Mouse (Mus musculus) embryonic fibroblast, embryonic 13.5 days (primary cell): ENCODE results near the gene Pip5k1a.

Experiments used
- CTCF ChIP-seq: IDR thresholded peaks from 2 replicates; pipeline ENCODE4 v1.5.1; 2011; ENCODE audit warnings: mild to moderate bottlenecking, control low read depth, low read length, moderate library complexity, borderline replicate concordance; ENCODE audit not compliant: insufficient read depth
- POLR2A ChIP-seq: IDR thresholded peaks from 2 replicates; pipeline ENCODE4 v1.6.1; 2011; ENCODE audit warnings: low read depth, mild to moderate bottlenecking, control low read depth, low read length, moderate library complexity

DNA sequence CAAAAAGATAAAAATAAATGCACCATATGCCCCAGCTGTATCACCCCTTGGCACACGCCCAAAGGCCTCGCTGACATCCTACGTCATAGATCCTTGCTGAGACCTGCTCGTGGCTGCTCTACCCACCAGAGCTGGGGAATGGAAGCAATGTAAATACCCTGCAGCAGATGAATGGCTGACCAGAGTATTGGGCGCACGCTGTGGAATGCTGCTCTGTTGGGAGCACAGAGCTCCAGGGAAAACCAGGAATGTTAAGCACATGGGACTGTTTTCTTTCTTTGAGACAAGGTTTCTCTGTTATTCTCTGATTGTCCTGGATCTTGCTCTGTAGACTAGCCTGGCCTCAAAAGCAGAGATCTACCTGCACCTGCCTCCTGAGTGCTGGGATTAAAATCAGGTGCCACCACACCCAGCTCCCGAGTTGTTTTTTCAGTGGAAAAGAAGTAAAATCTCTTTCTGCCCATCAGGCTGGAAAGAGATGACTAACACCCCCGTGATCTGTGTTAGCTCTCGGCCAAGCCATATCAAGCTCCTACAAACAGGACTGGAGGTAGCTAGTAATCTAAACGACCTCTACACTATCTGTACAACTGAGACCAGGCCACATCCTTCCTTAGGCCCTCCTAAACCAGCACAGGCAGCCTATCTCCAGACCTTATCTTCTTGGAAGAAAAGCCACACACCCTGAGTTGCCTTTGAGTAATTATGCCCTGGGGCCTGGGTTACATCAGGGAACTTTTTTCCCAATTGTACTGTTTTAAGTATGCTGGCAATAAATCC, 52.1 kb downstream of the Pip5k1a start:
- TF ChIP-seq CTCF (no peak), POLR2A (no peak)
